Mouse (Mus musculus): Measurements from ENCODE around the gene Opn3. TPM values are rescaled to one million over a fixed set of nuclear protein-coding genes. Genes with fewer than 3 reads are reported as not detected.

Gene Opn3
- total RNA-seq, 2 experiments from 2014 or later = 10.1 to 11.3 TPM

Other genes with a start within 250 kb of the Opn3 start
- gene Rgs7, start 200.3 kb downstream of the Opn3 start, total RNA-seq (2021) = 10 to 100 TPM; 13.3 to 21.2 TPM
- gene Kmo, start 72.4 kb downstream of the Opn3 start, total RNA-seq (2021) = under 1 TPM; 0.10 to 0.29 TPM
- 100 to 1,000 TPM; 199 to 338 TPM for gene Fh1, start 67.1 kb downstream of the Opn3 start, total RNA-seq (2021)
- gene Chml, start 125 bp upstream of the Opn3 start, total RNA-seq (2021) = 1 to 10 TPM; 7.5 to 8.4 TPM
- gene Wdr64, start 5.8 kb upstream of the Opn3 start, total RNA-seq (2021) = not detected
- 1 to 10 TPM in 1 of 2 experiments, under 1 TPM in 1; 0.93 to 1.2 TPM for gene Exo1, start 187.8 kb upstream of the Opn3 start, total RNA-seq (2021)
- gene Gm38100, start 227.6 kb upstream of the Opn3 start, total RNA-seq (2021) = not detected